Mouse (Mus musculus) E14TG2a.4 (cell line): ENCODE data around the gene Duxbl3.

Source experiments
- CTCF ChIP-seq: conservative IDR thresholded peaks from 2 replicates; pipeline ENCODE4 v1.5.1; 2014; ENCODE audit warnings: low read length
- NANOG ChIP-seq: IDR thresholded peaks from 2 replicates; pipeline ENCODE4 v1.6.1; 2014; ENCODE audit warnings: borderline replicate concordance, low read length, mixed read lengths
- POU5F1 ChIP-seq: IDR thresholded peaks from 2 replicates; pipeline ENCODE4 v1.6.1; 2014; ENCODE audit warnings: low read length, borderline replicate concordance

- TF ChIP-seq CTCF (peak; percentile 84), POU5F1 (no peak), NANOG (no peak)
Measured at GRCm38 (mm10) chr14:26303111-26303510, 45.3 kb downstream of the Duxbl3 start.
